In genomic region chr1:162934374-162935012, GRCm38 (mm10) we compare ENCODE assay signal across 31 mouse cellular contexts. TPM values are rescaled to one million over a fixed set of nuclear protein-coding genes. Genes with fewer than 3 reads are reported as not detected.
A peak's percentile ranks its signal among the peaks of the same experiment; 100 is the strongest.
DNase-seq lines count a peak whose midpoint lies in the region; ATAC-seq lines count a peak whose summit lies in the region.
"Had no signal": no experiment of that assay in that cellular context is flagged by ENCODE, and none has a peak within 500 bp of the region (broad histone marks: within the 10 kb centered on the region; RNA-seq: fewer than 3 reads in every experiment).

No protein-coding gene starts in this region.

- no peak for DNase-seq in frontal cortex, postnatal 10 days (ENCODE audit: low spot score in 2 of 2)
- peak; percentile 81 for DNase-seq in heart, adult 11 months
- DNase-seq in heart, postnatal 36 days, result no peak
- peak; percentile 4 for DNase-seq in right cerebral cortex, adult 18-20 months
- DNase-seq in right cerebral cortex, postnatal 36 days (ENCODE audit: low spot score in 2 of 2), result no peak
- DNase-seq in kidney, postnatal 36 days, result no peak
- DNase-seq: adrenal gland, postnatal 10 days; adrenal gland, postnatal 36 days; B cell, adult 2 months; cerebellum, adult 11 months; cerebellum, adult 2 months; cerebellum, adult 9-11 months; cerebellum, postnatal 25 days; embryo, embryonic 11 days; forebrain, postnatal 0 days; gastrocnemius, adult 2 months; gastrocnemius, postnatal 14 days; heart, adult 18-20 months; heart, postnatal 10 days; heart, postnatal 4 days had no signal

- ATAC-seq in frontal cortex, adult (ENCODE audit: low TSS enrichment), result peak; percentile 92
- ATAC-seq: forebrain, embryonic 14.5 days; forebrain, postnatal 0 days; hindbrain, postnatal 0 days; inflammation-experienced regulatory T-cells, adult 6 months; intestine, embryonic 16.5 days; Patski had no signal

- intact Hi-C loops in heart, postnatal 36 days (cut with DNase I), result loop anchor here (5.0 kb wide), 1 partner anchor 37 kb away; the partner anchor contains the start of gene Fmo2

RNA-seq across cellular contexts. Expression of gene Fmo6, which starts 2.8 kb away (rescaled TPM):
- not detected for total RNA-seq in heart, postnatal 36 days (2021)
- total RNA-seq: adrenal gland, adult 18-20 months; adrenal gland, postnatal 10 days; adrenal gland, postnatal 36 days; CH12.LX; common myeloid progenitor, adult 5-6 weeks; forebrain, postnatal 0 days; gastrocnemius, adult 2 months; gastrocnemius, postnatal 14 days; heart, postnatal 10 days; heart, postnatal 4 days; hindbrain, postnatal 0 days had no signal

RNA-seq across cellular contexts. Expression of gene Fmo2, which starts 36.0 kb away (rescaled TPM):
- 10 to 100 TPM; 40.6 to 56.9 TPM for total RNA-seq in heart, postnatal 36 days (2021)
- total RNA-seq: CH12.LX; common myeloid progenitor, adult 5-6 weeks had no signal

RNA-seq across cellular contexts. Expression of gene Fmo3, which starts 49.8 kb away (rescaled TPM):
- total RNA-seq in heart, postnatal 36 days (2021), result not detected
- total RNA-seq: adrenal gland, adult 18-20 months; CH12.LX; common myeloid progenitor, adult 5-6 weeks; forebrain, postnatal 0 days; G1E; gastrocnemius, adult 2 months; gastrocnemius, postnatal 14 days; gastrocnemius, postnatal 4 days; heart, postnatal 10 days; heart, postnatal 4 days; hindbrain, postnatal 0 days had no signal

Comparison
In these comparisons a context has a peak if more than half of its experiments do, and no peak if none do; other contexts are left out.
1. DNase-seq: peak in heart, adult 11 months (single experiment) and right cerebral cortex, adult 18-20 months (single experiment); none in frontal cortex, postnatal 10 days (0 of 2), heart, postnatal 36 days (0 of 2), right cerebral cortex, postnatal 36 days (0 of 2) and kidney, postnatal 36 days (0 of 2).